Mouse (Mus musculus): ENCODE measurements at regions not wholly inside any gene's neighbourhood (a gene's known extent, or its start where the extent isn't known, plus 50 kb on each side); places are given as distances from the start of the nearest gene placed in this dataset.

DNA sequence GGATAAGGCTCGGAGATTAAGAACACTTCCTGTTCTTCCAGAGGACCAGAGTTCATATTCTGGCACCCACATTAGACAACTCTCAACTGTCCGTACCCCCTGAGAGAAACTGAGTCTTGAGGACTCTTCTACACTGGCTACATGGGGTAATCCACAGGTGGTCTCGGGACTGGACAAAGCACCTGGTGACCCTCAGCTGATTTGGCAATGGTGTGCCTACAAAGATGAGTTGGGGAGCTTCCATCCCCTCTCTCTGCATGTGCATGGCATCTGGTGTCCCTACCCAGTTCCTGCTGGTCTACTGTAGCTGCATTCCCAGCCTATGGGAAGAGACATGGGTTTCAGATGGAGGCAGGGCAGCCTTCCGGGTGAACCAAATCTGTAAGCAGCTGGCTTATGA, 61.2 kb upstream of the Kcnj15 start:
- no peak for DNase-seq (ENCODE audit: low spot score)

DNA sequence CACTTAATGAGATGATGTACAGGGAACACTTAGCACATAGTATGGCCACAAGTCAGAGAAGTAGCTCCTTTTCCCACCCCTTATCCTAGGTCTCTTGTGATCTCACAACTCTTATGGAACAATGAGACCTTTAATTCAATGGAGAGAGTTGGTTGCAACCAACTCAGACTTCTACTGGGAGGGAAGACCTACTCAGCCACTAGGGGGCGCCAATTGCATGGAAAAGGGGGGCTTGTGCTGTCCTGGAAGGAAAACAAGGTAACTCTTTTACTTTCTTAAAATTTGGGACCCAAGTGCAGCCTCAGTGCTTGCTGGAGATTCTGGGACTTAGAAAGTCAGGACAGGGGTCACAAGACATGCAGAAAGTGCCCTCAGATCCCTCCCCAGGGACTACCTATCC, 60.7 kb upstream of the Kcnj15 start:
- DNase-seq (ENCODE audit: low spot score) = peak; percentile 26

DNA sequence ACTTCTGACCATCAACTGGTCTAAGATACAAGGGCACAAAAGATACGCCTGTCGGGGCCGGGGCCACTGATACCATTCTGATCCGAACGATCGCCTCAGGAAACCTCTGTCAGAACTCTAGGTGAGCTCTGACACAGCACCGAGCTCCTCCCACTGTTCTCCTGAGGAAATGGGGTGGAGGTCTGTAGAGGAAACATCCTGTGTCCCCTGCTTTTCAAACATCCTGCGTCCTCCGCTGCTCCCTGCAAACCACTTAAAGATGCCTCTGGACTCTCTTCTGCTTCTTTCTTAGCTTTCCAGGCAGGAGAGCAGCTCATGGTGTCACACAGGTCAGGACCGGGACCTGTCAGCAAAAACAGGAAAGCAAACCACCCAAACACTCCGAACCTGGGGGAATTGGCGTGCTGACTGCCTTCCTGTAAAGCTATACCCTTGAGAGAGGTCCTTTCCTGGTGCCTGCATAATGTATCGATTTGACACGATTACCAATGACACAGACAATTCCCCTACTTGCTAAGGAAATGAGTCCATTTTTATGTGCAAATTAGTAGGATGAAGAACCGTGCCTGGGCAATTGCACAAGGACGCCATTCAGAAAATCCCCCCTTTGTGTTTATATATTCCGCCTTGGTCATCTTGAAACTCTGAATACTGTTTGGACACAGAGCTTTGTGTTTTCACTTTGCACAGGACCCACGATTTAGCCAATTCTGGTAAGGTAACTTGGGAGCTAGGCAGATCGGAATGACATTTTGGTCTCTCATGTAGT, 58.4 kb upstream of the Kcnj15 start:
- no peak for DNase-seq (ENCODE audit: low spot score)

DNA sequence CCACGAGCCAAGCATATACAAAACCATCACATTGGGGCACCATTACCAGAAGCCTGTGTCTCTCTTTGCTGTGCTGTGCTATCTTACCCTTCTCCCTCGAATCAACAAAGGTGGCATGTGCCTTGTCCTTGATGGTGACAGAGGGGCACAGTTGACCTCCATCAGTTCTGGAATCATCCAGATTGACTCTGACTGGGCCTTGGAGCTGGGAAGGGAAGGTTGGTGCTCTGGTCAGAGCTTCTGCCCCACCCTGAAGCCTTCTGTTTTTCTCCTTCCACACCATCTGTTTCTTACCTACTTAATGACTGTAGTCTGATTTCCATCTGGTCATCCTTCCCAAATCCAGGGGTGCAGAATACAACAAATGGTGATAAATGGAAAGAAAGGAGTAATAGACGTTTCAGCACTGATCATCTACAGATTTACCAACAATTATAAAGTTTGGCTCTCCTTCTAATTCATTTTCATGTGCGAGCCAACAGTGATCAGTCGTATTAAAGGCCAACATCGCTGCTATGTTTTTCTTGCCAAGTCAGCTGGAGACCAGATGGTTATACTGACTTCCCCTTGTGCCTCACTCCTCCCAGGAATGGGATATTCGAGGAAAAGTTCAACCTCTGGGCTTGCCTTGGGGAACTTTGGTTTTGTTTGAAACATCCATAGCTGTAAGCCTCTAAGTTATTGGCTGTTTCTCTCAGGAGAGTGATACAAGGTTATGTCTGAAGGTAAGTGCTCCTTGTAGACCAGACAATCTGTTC, 55.1 kb upstream of the Kcnj15 start:
- DNase-seq (ENCODE audit: low spot score) = no peak

DNA sequence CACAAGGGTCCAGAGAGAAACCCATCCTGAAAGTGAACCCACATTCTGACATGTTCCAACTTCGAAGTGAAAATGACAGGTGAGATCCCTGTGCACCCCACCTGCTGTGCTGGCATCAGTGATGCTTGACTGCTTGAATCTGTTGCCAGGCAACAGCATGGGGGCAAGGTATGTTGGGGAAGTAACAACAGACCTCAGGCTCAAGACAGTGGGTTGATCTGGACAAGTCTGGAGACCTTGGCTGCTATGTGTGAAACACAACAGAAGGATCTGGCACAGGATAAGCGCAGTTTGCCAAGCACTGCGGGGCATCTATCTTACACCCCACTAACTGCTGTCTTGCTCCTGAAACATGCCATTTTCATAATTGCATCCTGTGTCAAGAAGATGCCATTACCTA, 54.3 kb upstream of the Kcnj15 start:
- no peak for DNase-seq (ENCODE audit: low spot score)

DNA sequence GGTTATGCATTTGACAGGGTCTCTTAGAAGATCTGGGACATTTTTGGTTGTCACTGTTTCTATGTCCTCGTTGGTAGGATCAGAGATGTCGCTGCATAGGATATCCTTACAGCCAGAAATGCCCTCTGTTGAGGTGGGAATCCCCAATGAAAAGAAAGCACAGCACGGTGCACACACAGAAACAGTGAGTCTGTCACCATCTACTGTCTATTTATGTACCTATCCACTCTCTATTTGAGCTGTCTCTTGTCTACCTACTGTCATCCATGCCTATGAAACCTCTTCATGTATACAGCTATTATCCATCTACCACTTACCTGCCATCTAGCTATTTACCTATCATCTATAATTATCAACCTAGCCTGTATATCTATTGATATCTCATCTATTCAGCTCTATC, 53.6 kb upstream of the Kcnj15 start:
- DNase-seq (ENCODE audit: low spot score) = no peak

DNA sequence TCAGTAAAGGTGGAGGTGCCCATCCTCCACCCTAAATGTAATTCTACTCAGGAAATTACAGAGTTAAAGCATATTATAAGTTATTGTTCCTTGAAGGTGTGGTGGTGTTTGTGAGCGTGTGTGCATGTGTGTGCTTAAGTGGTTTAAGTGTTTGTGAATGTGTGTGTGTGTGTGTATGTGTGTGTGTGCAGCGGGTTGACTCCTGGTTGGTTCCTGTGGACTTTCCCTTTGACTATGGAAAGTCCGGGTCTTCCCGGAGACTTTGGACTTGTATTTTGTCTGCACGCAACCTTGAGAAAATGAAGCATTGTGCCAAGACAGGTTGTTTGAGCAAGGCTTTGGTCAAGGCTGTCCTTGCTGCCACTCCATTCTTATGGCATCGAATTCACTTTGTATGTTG, 52.9 kb upstream of the Kcnj15 start:
- DNase-seq (ENCODE audit: low spot score) = no peak

DNA sequence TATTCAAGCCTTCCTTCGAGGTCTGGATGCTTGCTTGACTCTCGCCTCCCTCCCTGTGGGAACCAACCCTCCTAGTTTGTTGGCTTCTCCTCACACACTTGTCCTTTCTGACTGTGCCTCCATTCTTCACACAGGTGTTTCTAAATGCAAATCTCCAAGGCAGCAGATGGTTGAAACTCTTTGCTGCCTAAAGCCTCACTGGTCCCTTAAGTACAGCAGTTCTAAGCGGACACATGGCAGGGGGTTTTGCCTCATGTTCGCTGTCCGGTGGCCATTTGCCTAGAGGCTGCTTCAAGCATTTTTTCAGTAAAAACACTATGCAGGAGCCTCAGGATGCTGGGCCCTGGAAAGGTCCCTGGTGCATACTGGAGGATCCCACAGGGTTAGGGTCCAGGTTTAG, 50.9 kb upstream of the Kcnj15 start:
- no peak for DNase-seq (ENCODE audit: low spot score)

DNA sequence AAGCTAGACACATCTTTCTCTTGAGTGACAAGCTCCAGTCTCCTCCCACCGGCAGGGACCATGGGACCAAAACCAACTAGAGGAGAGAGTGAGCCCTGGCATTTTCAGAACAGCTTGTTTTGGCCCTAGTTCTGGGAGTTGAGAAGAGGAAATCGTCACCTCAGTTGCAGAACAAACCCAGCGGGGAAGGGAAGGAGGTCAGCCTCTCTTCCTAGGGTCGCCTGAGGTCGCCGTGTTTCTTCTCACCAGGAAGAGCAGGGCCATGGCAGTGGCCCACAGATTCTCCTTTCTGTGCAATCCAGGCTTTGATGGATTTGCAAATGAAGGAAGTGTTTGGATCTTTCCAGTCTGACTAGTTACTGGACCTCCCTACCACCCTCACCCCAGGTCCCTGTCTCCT, 49.8 kb upstream of the Kcnj15 start:
- no peak for DNase-seq (ENCODE audit: low spot score)

Measured in adipocyte (in vitro differentiated cells).